Comparison of ENCODE assay signal across 9 mouse cellular contexts in the genomic region with DNA sequence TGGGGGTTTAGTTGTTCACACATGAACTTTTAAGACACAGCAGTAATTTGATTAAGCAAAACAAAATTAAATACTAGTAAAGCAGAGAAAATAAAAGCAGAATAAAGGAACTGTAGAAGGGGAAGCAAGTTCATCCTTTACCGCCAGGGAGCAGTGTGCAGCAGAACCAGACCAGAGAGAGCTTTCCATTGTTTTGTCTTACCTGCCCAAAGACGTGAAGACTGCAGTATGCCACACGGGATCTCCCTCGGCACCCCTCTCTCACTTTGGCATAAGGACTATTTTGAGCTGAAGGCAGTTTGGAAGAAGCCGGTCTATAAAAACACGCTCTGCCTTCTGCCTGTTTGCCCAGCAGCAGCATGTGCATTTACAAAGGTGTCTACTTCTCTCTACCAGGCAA. TPM values are rescaled to one million over a fixed set of nuclear protein-coding genes. Genes with fewer than 3 reads are reported as not detected.
DNase-seq lines count a peak whose midpoint lies in the region; ATAC-seq lines count a peak whose summit lies in the region.
"Not testable (repeated sequence)": the region's sequence is repeated elsewhere in the genome, so short reads cannot be mapped to it uniquely, and the experiment has no call there.
"Had no signal": no experiment of that assay in that cellular context is flagged by ENCODE, and none has a peak within 500 bp of the region (broad histone marks: within the 10 kb centered on the region; RNA-seq: fewer than 3 reads in every experiment).

No protein-coding gene starts in this region.

- not testable (repeated sequence) for H3K27ac ChIP-seq in embryonic facial prominence, embryonic 14.5 days (replicated peaks; ENCODE audit: low read depth, low read length)

- H3K9me3 ChIP-seq in embryonic facial prominence, embryonic 14.5 days (ENCODE audit: control insufficient read depth, low read length), result not testable (repeated sequence)

- not testable (repeated sequence) for H3K4me2 ChIP-seq in embryonic facial prominence, embryonic 14.5 days (ENCODE audit: low read depth, low read length)

- H3K4me3 ChIP-seq in embryonic facial prominence, embryonic 14.5 days (ENCODE audit: low read depth, low read length), result not testable (repeated sequence)

- ATAC-seq in embryonic facial prominence, embryonic 14.5 days (ENCODE audit: low read depth), result not testable (repeated sequence)
- peak; percentile 29 for ATAC-seq in inflammation-experienced regulatory T-cells, adult 6 months

- not testable (repeated sequence) for H3K36me3 ChIP-seq in embryonic facial prominence, embryonic 14.5 days (ENCODE audit: control insufficient read depth, insufficient read depth, low read length)

- not testable (repeated sequence) for H3K9ac ChIP-seq in embryonic facial prominence, embryonic 14.5 days (ENCODE audit: low read depth, low read length)

- not testable (repeated sequence) for H3K27me3 ChIP-seq in embryonic facial prominence, embryonic 14.5 days (replicated peaks; ENCODE audit: control insufficient read depth, insufficient read depth, low read length)

- DNase-seq in ES-CJ7 (ENCODE audit: low read depth, low spot score), result peak; percentile 52
- DNase-seq in cerebellum, adult 18-20 months, result peak; percentile 17 to 29
- DNase-seq in embryonic facial prominence, embryonic 14.5 days (ENCODE audit: low spot score), result peak; percentile 15
- peak; percentile 16 to 52 for DNase-seq in layer of hippocampus, postnatal 10 days (ENCODE audit: low spot score in 2 of 2)
- peak; percentile 32 for DNase-seq in lung, postnatal 25 days (ENCODE audit: low spot score)
- peak; percentile 23 for DNase-seq in right cerebral cortex, postnatal 4 days

- not testable (repeated sequence) for H3K4me1 ChIP-seq in embryonic facial prominence, embryonic 14.5 days (ENCODE audit: control insufficient read depth, insufficient read depth, low read length)

- 17% methylated on average over 6 of the region's 6 CpGs for WGBS in embryonic facial prominence, embryonic 14.5 days

RNA-seq across cellular contexts. Expression of a gene that starts 4.4 kb away (rescaled TPM):
- 45.9 and 48.1 TPM in 2 replicates for polyA plus RNA-seq in embryonic facial prominence, embryonic 14.5 days (2014; fragmentation: Nextera tagmentation; extraction: Ambion mirVana)
- 10 to 100 TPM; 39.6 to 71.8 (median 54.0) TPM for polyA plus RNA-seq in inflammation-experienced regulatory T-cells, adult 6 months (2017; shearing (Covaris generic))
- 10 to 100 TPM; 22.1 to 22.3 TPM for total RNA-seq in layer of hippocampus, postnatal 10 days (2021)

RNA-seq across cellular contexts. Expression of a gene that starts 5.1 kb away (rescaled TPM):
- polyA plus RNA-seq in embryonic facial prominence, embryonic 14.5 days (2014; fragmentation: Nextera tagmentation; extraction: Ambion mirVana), result 183 and 184 TPM in 2 replicates
- polyA plus RNA-seq in inflammation-experienced regulatory T-cells, adult 6 months (2017; shearing (Covaris generic)), result 100 to 1,000 TPM; 273 to 343 (median 324) TPM
- total RNA-seq in layer of hippocampus, postnatal 10 days (2021), result 10 to 100 TPM; 41.0 to 49.7 TPM

RNA-seq across cellular contexts. Expression of a gene that starts 13.3 kb away (rescaled TPM):
- 0.10 and 0.37 TPM in 2 replicates for polyA plus RNA-seq in embryonic facial prominence, embryonic 14.5 days (2014; fragmentation: Nextera tagmentation; extraction: Ambion mirVana)
- under 1 TPM in 1 of 3 experiments, not detected in 2; 0.44 TPM for polyA plus RNA-seq in inflammation-experienced regulatory T-cells, adult 6 months (2017; shearing (Covaris generic))
- total RNA-seq in layer of hippocampus, postnatal 10 days (2021), result under 1 TPM; 0.34 to 0.36 TPM
- total RNA-seq: common myeloid progenitor, adult 5-6 weeks; gastrocnemius, postnatal 14 days had no signal

RNA-seq across cellular contexts. Expression of a gene that starts 16.9 kb away (rescaled TPM):
- 43.2 and 44.6 TPM in 2 replicates for polyA plus RNA-seq in embryonic facial prominence, embryonic 14.5 days (2014; fragmentation: Nextera tagmentation; extraction: Ambion mirVana)
- polyA plus RNA-seq in inflammation-experienced regulatory T-cells, adult 6 months (2017; shearing (Covaris generic)), result 10 to 100 TPM; 29.8 to 37.5 (median 31.3) TPM
- total RNA-seq in layer of hippocampus, postnatal 10 days (2021), result 10 to 100 TPM; 34.3 to 34.7 TPM
